Mouse (Mus musculus) hindbrain, embryonic 12.5 days (tissue): Measurements from ENCODE around the gene Aff3. TPM values are rescaled to one million over a fixed set of nuclear protein-coding genes. Genes with fewer than 3 reads are reported as not detected.
A peak's percentile ranks its signal among the peaks of the same experiment; 100 is the strongest.

ENCODE experiments used
- ATAC-seq: fragments of 200-750 bp; cut with Nextera tagmentation; 2 replicates; pipeline ENCODE4 v1.8.0; 2017; ENCODE audit warnings: moderate TSS enrichment; ENCODE audit not compliant: low FRiP score
- H3K27ac ChIP-seq: fragments of 300-500 bp; sonication (generic); 2 replicates; pipeline ENCODE4 v1.5.1; 2016; ENCODE audit warnings: mild to moderate bottlenecking
- H3K27me3 ChIP-seq: fragments of 300-500 bp; sonication (generic); 2 replicates; pipeline ENCODE4 v1.6.1; 2016; ENCODE audit warnings: mild to moderate bottlenecking
- H3K36me3 ChIP-seq: fragments of 300-500 bp; sonication (generic); 2 replicates; pipeline ENCODE4 v1.6.1; 2016; ENCODE audit warnings: mild to moderate bottlenecking
- H3K4me1 ChIP-seq: fragments of 300-500 bp; sonication (generic); 2 replicates; pipeline ENCODE4 v1.6.1; 2016
- H3K4me2 ChIP-seq: fragments of 300-500 bp; sonication (generic); replicated peaks from 2 replicates; pipeline ENCODE4 v1.6.1; 2016; ENCODE audit warnings: mild to moderate bottlenecking
- H3K4me3 ChIP-seq: fragments of 300-500 bp; sonication (generic); 2 replicates; pipeline ENCODE4 v1.5.1; 2016; ENCODE audit warnings: mild to moderate bottlenecking
- H3K9ac ChIP-seq: fragments of 300-500 bp; sonication (generic); 2 replicates; pipeline ENCODE4 v1.6.1; 2016; ENCODE audit warnings: mild to moderate bottlenecking, moderate library complexity
- H3K9me3 ChIP-seq: fragments of 300-500 bp; sonication (generic); replicated peaks from 2 replicates; pipeline ENCODE4 v1.6.1; 2016; ENCODE audit warnings: mild to moderate bottlenecking
- WGBS: fragments of 180-500 bp; shearing (Covaris S2); methylation state at CpG from one replicate; pipeline ENCODE4 v1.1.7; 2016; 5-methylcytosine and 5-hydroxymethylcytosine counted together
- polyA plus RNA-seq: library from polyadenylated mRNA; unstranded; fragments of >200 nt; fragmentation: Nextera tagmentation; extraction: Ambion mirVana; gene quantifications from 2 replicates; pipeline ENCODE4 v1.2.1, GENCODE M21; 2016

The Aff3 gene
- polyA plus RNA-seq, 1 experiment from 2014 or later = 45.2 TPM

DNA sequence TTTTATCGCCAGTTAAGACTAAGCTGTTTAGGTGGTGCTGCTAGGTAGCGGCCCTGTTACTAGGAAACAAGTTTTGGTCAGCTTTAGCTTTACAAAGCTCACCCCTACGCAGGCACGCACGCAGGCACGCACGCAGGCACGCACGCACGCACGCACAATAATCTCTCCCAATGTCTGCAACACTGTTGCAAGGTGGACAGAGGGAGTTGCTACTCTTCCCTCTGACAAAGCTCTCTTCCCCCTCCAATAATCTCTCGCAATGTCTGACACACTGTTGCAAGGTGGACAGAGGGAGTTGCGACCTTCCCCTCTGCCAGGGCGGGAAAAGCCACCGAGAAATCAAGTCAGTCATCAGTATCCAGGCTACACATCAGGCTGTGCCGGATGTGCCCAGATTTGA lies 425.2 kb downstream of the Aff3 start:
- no peaks in the 10 kb centered on the region for H3K27me3 ChIP-seq
- 94% methylated on average over 16 of the region's 16 CpGs for WGBS
- ATAC-seq = no peak

DNA sequence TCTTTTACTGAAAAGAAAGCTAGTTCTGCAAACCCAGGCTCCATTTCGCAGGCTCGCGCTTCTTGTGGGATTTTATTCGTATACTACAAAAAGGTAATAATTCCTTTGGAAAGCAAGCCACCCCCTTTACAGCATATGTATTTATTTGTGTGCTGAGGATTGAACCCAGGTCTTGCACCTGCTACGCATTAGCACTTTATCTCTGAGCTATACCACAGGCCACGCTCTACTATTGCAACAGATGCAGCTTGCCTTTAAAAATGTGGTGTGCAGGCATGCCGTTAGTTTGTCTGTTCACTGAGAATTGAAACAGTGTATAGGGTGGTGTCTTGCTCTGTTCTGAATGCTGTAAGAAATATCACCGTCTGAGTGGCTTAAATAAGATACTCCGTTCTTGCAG lies 426.9 kb downstream of the Aff3 start:
- 94% methylated on average over 9 of the region's 9 CpGs for WGBS
- no peak overlapping the region for H3K4me3 ChIP-seq
- ATAC-seq = no peak

More for the DNA sequence above, 425.2 kb downstream of the Aff3 start:
- Histone ChIP-seq H3K4me2 (no peak overlapping the region), H3K4me1 (peaks cover 6% of the 10 kb centered on the region; the same call in 1 of the 2 replicates), H3K4me3 (no peak overlapping the region), H3K36me3 (no peaks in the 10 kb centered on the region), H3K27ac (no peak overlapping the region), H3K9ac (no peak overlapping the region), H3K9me3 (no peaks in the 10 kb centered on the region)

DNA sequence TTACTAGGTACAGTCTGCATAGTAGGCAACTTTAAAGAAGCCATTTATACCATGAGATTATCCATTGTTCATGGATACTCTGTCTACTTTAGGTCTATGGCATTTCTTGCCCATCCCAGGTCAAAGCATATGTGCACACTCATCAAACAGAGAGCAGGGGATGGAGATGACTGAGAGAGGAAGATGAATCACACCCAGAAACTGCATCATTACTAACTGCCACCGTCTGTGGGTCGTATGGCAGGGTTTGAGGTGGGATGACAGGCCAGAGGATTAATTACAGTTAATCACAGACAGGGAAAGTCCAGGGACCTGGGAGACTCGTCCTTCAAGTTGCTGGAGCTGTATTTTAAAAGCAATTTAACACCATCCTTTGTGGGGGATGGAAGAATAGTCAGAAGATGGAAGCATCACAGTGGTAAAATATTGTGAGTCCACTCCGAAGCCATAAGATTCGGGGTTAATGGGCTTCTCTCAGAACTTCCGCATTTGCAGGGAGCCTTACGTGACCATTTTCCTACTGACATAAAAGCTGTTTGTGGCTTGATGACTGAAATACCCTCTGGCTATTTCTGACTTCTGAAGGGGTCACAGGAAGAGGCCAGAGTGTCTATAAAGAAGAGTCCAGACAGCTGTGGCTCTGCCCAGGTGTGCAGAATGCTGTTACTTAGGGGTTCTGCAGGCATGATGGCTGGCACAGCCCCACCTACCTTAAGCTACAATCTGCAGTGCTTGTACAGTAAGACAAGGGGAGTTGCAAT lies 427.5 kb downstream of the Aff3 start:
- Histone ChIP-seq H3K36me3 (no peaks in the 10 kb centered on the region), H3K9ac (no peak overlapping the region), H3K27me3 (no peaks in the 10 kb centered on the region), H3K4me3 (no peak overlapping the region), H3K4me2 (no peak overlapping the region), H3K9me3 (no peaks in the 10 kb centered on the region), H3K27ac (peak overlapping the region; percentile 24; the same call in 1 of the 2 replicates), H3K4me1 (0 out of 2 replicates have a peak, but pooled peaks cover 2% of the 10 kb centered on the region)
- no peak for ATAC-seq
- 68% methylated on average over 7 of the region's 7 CpGs for WGBS

More for the DNA sequence above, 426.9 kb downstream of the Aff3 start:
- Histone ChIP-seq H3K9me3 (no peaks in the 10 kb centered on the region), H3K4me1 (peaks cover 6% of the 10 kb centered on the region; the same call in 1 of the 2 replicates), H3K36me3 (no peaks in the 10 kb centered on the region), H3K27me3 (no peaks in the 10 kb centered on the region), H3K9ac (no peak overlapping the region), H3K4me2 (no peak overlapping the region), H3K27ac (peak overlapping the region; percentile 24; the same call in 1 of the 2 replicates)

DNA sequence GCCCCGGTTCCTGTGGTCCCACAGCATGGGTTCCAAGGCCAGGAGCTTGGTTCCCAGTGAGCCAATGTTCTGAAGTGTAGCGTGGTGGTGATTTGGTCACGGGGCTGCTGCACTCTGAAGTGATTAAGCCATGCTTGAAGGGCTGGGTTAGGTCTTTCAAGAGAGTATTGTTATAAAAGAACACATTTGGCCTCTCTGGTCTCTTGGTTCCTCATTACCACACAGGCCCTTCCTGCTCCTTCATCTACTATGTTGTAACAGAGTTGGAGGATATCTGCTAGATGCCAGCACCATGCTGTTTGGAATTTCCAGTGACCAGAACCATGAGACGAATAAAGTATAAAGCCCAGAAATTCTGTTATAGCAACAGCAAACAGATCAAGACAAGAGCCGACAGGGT lies 431.6 kb downstream of the Aff3 start:
- Histone ChIP-seq H3K9ac (no peak overlapping the region), H3K4me3 (no peak overlapping the region), H3K27me3 (no peaks in the 10 kb centered on the region), H3K36me3 (0 out of 2 replicates have a peak, but pooled peaks cover 7% of the 10 kb centered on the region), H3K4me1 (0 out of 2 replicates have a peak, but pooled peaks cover 2% of the 10 kb centered on the region), H3K9me3 (peaks cover 5% of the 10 kb centered on the region; the same call in 1 of the 2 replicates), H3K4me2 (no peak overlapping the region), H3K27ac (no peak overlapping the region)
- 86% methylated on average over 5 of the region's 5 CpGs for WGBS
- ATAC-seq = no peak

DNA sequence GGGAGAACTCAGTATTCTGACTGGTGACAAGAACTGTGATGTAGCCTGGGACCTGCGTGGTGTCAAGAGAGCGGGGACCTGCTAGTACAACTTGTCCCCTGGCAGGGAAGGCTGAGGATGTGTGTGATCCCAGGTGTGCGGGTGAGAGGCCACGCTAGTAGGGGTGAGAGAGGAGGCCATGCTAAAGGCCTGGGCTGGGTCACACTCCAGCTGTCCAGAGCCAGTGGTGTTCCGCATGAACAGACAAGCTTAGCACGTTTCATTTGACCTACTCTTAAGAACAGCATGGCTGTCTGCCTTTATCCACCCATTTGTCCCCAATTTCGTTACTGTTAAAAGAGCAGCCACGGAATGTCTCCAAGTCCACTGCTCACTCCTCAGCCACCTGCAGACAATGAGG lies 434.7 kb downstream of the Aff3 start:
- ATAC-seq = no peak
- H3K36me3 ChIP-seq = peaks cover 16% of the 10 kb centered on the region
- no peak overlapping the region for H3K27ac ChIP-seq
- 83% methylated on average over 8 of the region's 8 CpGs for WGBS
- H3K4me3 ChIP-seq = no peak overlapping the region
- no peak overlapping the region for H3K4me2 ChIP-seq
- H3K27me3 ChIP-seq = no peaks in the 10 kb centered on the region
- no peaks in the 10 kb centered on the region for H3K4me1 ChIP-seq
- H3K9ac ChIP-seq = no peak overlapping the region
- H3K9me3 ChIP-seq = peaks cover 28% of the 10 kb centered on the region

DNA sequence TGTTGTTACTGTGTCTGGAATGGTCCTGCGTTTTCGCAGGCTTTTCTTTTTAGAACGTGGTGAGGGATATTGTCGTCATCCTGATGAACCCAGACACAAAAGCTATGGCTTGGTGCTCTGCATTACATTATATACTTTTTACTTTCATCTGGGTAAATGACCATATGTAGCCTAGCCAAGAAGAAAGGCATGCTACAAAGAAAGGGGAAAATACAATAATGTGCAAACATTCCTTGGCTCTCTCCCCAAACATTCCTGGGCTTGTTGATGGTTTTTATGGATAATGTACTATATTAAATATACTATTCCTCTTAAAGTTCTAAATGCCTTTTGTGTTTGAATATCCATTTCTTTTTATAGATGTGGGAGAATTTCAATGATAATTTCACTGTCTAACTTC lies 435.9 kb downstream of the Aff3 start:
- Histone ChIP-seq H3K27me3 (no peaks in the 10 kb centered on the region), H3K9me3 (peaks cover 40% of the 10 kb centered on the region), H3K4me1 (no peaks in the 10 kb centered on the region), H3K9ac (no peak overlapping the region), H3K4me2 (no peak overlapping the region), H3K36me3 (peaks cover 28% of the 10 kb centered on the region), H3K4me3 (no peak overlapping the region), H3K27ac (no peak overlapping the region)
- no peak for ATAC-seq
- 94% methylated on average over 4 of the region's 4 CpGs for WGBS

DNA sequence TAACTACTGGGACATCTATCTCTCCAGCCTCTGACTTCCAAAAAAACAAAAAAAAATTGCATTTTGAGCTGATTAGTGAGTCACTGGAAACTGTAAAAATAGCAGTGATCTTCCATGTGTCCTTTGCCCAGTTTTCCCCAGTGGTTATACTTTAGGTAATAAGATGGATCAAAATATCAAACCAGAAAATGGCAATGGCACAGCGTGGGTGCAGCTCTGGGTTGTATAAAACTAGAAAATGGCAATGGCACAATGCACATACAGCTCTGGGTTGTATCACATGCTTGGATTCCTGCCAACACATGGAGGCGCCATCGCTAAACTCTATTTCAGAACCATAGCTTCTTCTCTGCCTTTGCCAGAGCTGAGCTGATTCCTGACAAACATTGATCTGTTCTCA lies 439.6 kb downstream of the Aff3 start:
- H3K9ac ChIP-seq = no peak overlapping the region
- no peak for ATAC-seq
- 95% methylated on average over 3 of the region's 3 CpGs for WGBS

DNA sequence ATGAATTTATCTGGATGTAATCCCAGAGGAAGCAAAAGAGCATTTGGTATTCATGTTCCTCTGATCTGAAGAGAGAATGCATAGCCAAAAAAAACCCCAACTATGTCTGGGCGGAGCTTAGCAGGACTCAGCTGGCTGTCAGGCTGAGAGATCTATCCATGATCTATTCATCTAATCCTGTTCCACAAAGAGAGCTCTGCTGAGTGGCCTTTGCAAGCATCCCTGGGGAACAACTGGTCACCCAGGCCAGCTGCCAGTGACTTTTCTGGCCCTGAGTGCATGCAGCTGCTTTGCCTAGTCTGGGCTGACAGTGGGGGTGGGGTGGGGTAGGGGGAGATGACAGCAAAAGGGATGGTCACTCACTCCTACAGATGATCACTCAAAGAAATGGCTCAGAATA lies 442.6 kb downstream of the Aff3 start:
- Histone ChIP-seq H3K27me3 (no peaks in the 10 kb centered on the region), H3K9ac (no peak overlapping the region), H3K27ac (no peak overlapping the region), H3K9me3 (peaks cover 31% of the 10 kb centered on the region), H3K4me1 (no peaks in the 10 kb centered on the region), H3K36me3 (peaks cover 28% of the 10 kb centered on the region), H3K4me2 (no peak overlapping the region), H3K4me3 (no peak overlapping the region)
- 80% methylated on average over 1 of the region's 1 CpGs for WGBS
- ATAC-seq = peak; percentile 40; the same call in 1 of the 2 replicates

More for the DNA sequence above, 439.6 kb downstream of the Aff3 start:
- no peaks in the 10 kb centered on the region for H3K4me1 ChIP-seq
- no peak overlapping the region for H3K27ac ChIP-seq
- peaks cover 44% of the 10 kb centered on the region for H3K9me3 ChIP-seq
- H3K4me3 ChIP-seq = no peak overlapping the region
- no peaks in the 10 kb centered on the region for H3K27me3 ChIP-seq
- peaks cover 28% of the 10 kb centered on the region for H3K36me3 ChIP-seq
- no peak overlapping the region for H3K4me2 ChIP-seq

DNA sequence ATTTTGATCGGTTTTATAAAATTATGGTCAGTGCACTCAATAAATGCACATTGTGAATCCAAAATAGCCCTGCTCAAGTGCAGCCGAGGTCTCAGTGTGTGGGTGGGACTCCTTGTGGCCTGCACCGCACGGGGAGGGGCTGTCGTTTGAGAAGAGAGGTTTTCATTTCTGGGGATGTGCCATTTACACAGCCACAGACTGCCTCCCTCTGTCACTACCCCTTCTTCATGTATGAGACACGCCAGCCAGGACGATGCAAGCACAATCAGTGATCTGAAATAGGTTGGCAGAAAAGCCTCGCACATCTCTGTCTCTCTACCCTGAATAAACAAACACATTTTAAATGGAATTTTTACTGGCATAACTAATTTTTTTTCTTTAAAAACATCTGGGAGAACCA lies 443.3 kb downstream of the Aff3 start:
- peaks cover 27% of the 10 kb centered on the region for H3K9me3 ChIP-seq
- ATAC-seq = no peak
- H3K27ac ChIP-seq = no peak overlapping the region
- no peak overlapping the region for H3K4me2 ChIP-seq
- H3K4me3 ChIP-seq = no peak overlapping the region
- H3K36me3 ChIP-seq = peaks cover 25% of the 10 kb centered on the region
- 86% methylated on average over 8 of the region's 8 CpGs for WGBS
- no peaks in the 10 kb centered on the region for H3K4me1 ChIP-seq
- no peaks in the 10 kb centered on the region for H3K27me3 ChIP-seq
- H3K9ac ChIP-seq = no peak overlapping the region

DNA sequence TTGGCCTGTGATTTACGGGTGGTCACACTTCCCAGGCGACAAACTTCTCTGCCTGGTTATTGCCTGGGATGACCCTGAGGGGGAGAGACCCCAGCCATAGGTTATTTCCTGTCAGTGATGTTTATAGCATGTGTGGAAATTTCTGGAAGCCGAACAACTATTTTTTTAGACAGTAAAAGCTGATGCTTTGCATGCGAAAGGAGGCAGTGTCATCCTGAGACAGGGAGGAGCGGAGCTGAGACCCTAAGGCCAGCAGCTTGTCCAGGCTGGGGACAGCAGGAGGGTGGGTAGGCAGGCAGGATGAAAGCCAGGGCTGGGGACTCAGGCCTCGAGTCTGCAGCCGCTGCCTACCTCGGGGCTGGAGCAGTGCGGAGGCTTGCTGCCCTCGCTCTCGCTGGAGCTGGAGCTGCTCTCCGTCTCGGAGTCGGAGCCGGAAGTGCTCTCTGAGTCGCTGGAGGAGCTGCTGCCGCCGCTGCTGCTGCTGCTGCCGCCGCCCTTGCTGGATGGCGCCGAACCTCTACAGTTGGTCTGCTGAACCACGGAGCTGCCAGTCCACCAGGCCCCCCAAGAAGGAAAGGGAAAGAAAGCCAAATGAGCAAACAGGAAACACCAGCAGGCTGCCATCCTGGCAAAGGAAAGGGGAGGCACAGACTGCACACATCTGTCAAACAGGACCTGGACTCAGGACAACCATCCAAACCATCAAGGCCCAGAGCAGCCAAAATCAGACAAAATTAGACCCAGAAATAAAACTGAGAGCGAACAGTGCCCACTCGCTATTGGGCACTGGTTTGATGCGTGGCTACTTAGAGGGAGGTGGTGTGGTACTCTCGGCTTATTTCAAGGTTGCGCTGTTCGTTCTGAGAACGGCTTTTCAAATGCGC lies 446.6 kb downstream of the Aff3 start:
- Histone ChIP-seq H3K27ac (0 out of 2 replicates have a peak overlapping the region, but pooled peaks have one; percentile 26), H3K4me1 (0 out of 2 replicates have a peak, but pooled peaks cover 7% of the 10 kb centered on the region), H3K36me3 (0 out of 2 replicates have a peak, but pooled peaks cover 10% of the 10 kb centered on the region), H3K4me2 (no peak overlapping the region), H3K27me3 (no peaks in the 10 kb centered on the region), H3K9ac (no peak overlapping the region), H3K4me3 (no peak overlapping the region), H3K9me3 (no peaks in the 10 kb centered on the region)
- WGBS = 69% methylated on average over 31 of the region's 31 CpGs
- no peak for ATAC-seq

DNA sequence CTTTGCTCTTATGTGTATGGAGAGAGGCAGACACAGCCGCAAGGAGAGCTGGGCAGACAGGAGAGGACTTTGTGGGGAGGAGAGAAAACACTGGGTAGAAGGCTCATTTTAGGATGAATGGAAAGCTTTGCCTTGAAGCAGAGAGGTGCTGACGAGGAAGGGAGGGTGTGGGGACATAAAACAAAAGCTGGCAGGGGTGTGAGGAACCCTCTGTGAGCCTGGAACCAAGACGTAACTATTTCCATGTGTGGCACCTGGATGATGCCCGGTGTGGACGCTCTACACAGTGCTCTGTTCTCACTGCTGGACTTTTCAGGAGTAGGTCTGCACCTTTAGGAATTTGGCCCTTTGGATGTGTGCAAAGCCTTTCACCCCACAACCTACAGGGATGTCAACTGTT lies 447.7 kb downstream of the Aff3 start:
- H3K4me3 ChIP-seq = no peak overlapping the region
- no peak for ATAC-seq
- H3K27ac ChIP-seq = no peak overlapping the region
- H3K9me3 ChIP-seq = no peaks in the 10 kb centered on the region
- 0 out of 2 replicates have a peak, but pooled peaks cover 7% of the 10 kb centered on the region for H3K4me1 ChIP-seq
- 0 out of 2 replicates have a peak, but pooled peaks cover 10% of the 10 kb centered on the region for H3K36me3 ChIP-seq
- no peak overlapping the region for H3K9ac ChIP-seq
- WGBS = 73% methylated on average over 5 of the region's 5 CpGs
- H3K4me2 ChIP-seq = no peak overlapping the region
- H3K27me3 ChIP-seq = no peaks in the 10 kb centered on the region

DNA sequence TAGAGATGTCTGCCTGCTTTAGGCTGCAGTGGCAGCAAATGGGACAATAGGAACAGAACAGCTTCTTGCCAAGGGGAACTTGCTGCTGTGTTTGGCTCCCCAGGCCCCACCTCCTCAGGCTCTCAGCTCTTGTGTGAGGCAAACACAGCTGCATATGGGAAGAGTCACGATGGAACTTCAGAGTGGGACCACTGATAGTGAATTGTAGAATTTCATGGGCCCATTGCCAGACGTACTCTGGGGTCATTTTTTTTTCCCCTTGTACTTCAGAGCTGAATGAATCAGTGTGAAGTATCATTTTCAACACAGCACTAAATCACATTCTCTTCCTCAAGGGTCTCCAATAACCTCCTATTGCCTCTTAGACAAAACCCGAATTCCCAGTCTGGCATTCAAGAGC lies 451.4 kb downstream of the Aff3 start:
- Histone ChIP-seq H3K36me3 (peaks cover 24% of the 10 kb centered on the region), H3K4me1 (peaks cover 16% of the 10 kb centered on the region; the same call in 1 of the 2 replicates), H3K9ac (no peak overlapping the region), H3K9me3 (no peaks in the 10 kb centered on the region), H3K4me3 (no peak overlapping the region), H3K27ac (no peak overlapping the region), H3K4me2 (no peak overlapping the region), H3K27me3 (no peaks in the 10 kb centered on the region)
- no peak for ATAC-seq
- WGBS = 54% methylated on average over 3 of the region's 3 CpGs
